ENCODE assay signal across 9 mouse cellular contexts in genomic region chr17:32702826-32703225, GRCm38 (mm10). TPM values are rescaled to one million over a fixed set of nuclear protein-coding genes. Genes with fewer than 3 reads are reported as not detected.
A peak's percentile ranks its signal among the peaks of the same experiment; 100 is the strongest.
DNase-seq lines count a peak whose midpoint lies in the region; TF ChIP-seq lines count a peak whose summit lies in the region.
"Had no signal": no experiment of that assay in that cellular context is flagged by ENCODE, and none has a peak within 500 bp of the region (broad histone marks: within the 10 kb centered on the region; RNA-seq: fewer than 3 reads in every experiment).

No protein-coding gene starts in this region.

- 50% methylated on average over 22 of the region's 22 CpGs for WGBS in cerebellum, adult 2 months

- no peak overlapping the region for H3K4me3 ChIP-seq in cerebellum, adult 2 months (replicated peaks; ENCODE audit: insufficient read depth, low read depth, low read length)

- no peaks in the 10 kb centered on the region for H3K27me3 ChIP-seq in cerebellum, adult 2 months (ENCODE audit: control insufficient read depth, insufficient read depth, low read length)

- peak; percentile 5 to 8 for DNase-seq in cerebellum, adult 2 months
- DNase-seq in cerebellum, adult 8-10 months = no peak
- peak; percentile 19 for DNase-seq in right cerebral cortex, postnatal 4 days
- DNase-seq in right cerebral cortex, adult 2 months (ENCODE audit: low spot score in 2 of 2) = no peak
- peak; percentile 70 for DNase-seq in kidney, adult 9 months
- DNase-seq in lung, postnatal 25 days (ENCODE audit: low spot score) = peak; percentile 34
- DNase-seq in thymus, postnatal 10 days (ENCODE audit: low spot score in 2 of 2) = peak; percentile 12 to 39
- no peak for DNase-seq in spleen, adult 12 weeks (ENCODE audit: low spot score)

- H3K4me1 ChIP-seq in cerebellum, adult 2 months (ENCODE audit: control insufficient read depth, insufficient read depth, low read length) = no peaks in the 10 kb centered on the region

- no peak for TF ChIP-seq POLR2A in cerebellum, adult 2 months (IDR thresholded peaks at IDR 0.05; ENCODE audit: borderline replicate concordance, insufficient read depth, low read length)

- no peak overlapping the region for H3K27ac ChIP-seq in cerebellum, adult 2 months (ENCODE audit: insufficient read depth, low read length)

- no peak for TF ChIP-seq CTCF in cerebellum, adult 2 months (IDR thresholded peaks at IDR 0.05; ENCODE audit: borderline replicate concordance, insufficient read depth, low read depth, low read length)

RNA-seq across cellular contexts. Expression of gene Cyp4f15, which starts 17.4 kb away (rescaled TPM):
- 5.1 and 5.9 TPM in 2 replicates for polyA plus RNA-seq in cerebellum, adult 2 months (2012; rRNA removed)

RNA-seq across cellular contexts. Expression of gene Cyp4f40, which starts 44.1 kb away (rescaled TPM):
- polyA plus RNA-seq in cerebellum, adult 2 months (2012; rRNA removed) = not detected in 2 replicates
- polyA plus RNA-seq: heart, postnatal 0 days had no signal

Comparison
In these comparisons a context has a peak if more than half of its experiments do, and no peak if none do; other contexts are left out.
1. DNase-seq: peak in cerebellum, adult 2 months (2 of 2), right cerebral cortex, postnatal 4 days (single experiment), kidney, adult 9 months (single experiment), lung, postnatal 25 days (single experiment) and thymus, postnatal 10 days (2 of 2); none in cerebellum, adult 8-10 months (single experiment), right cerebral cortex, adult 2 months (0 of 2) and spleen, adult 12 weeks (single experiment).